Mouse (Mus musculus): Measurements from ENCODE around the gene Lrrc3. TPM values are rescaled to one million over a fixed set of nuclear protein-coding genes. Genes with fewer than 3 reads are reported as not detected.
"Not testable (repeated sequence)": the region's sequence is repeated elsewhere in the genome, so short reads cannot be mapped to it uniquely, and the experiment has no call there.

Lrrc3 gene
- polyA plus RNA-seq (2011; ENCODE audit: insufficient read depth, insufficient read length, low replicate concordance, missing spikeins): 0.70 TPM in 1 of 2 replicates, not detected in the other

GRCm38 (mm10) chr10:77902211-77902893 is at the start of gene Lrrc3:
Lrrc3 (minus strand) TSS chr10:77902536.
- Histone ChIP-seq H3K4me1 (ENCODE audit: control insufficient read depth, insufficient read depth, low read length) (no peaks in the 10 kb centered on the region), H3K27ac (ENCODE audit: control insufficient read depth, insufficient read depth, low read depth, low read length, poor library complexity) (no peak within 1 kb of the TSS), H3K4me3 (replicated peaks; ENCODE audit: control insufficient read depth, low read depth, low read length) (no peak within 1 kb of the TSS)
- WGBS: 3% methylated on average over 46 of the region's 46 CpGs
- TF ChIP-seq CTCF (IDR thresholded peaks at IDR 0.05; ENCODE audit: control insufficient read depth, insufficient read depth, low read length): no peak
- no peak for TF ChIP-seq POLR2A (IDR thresholded peaks at IDR 0.05; ENCODE audit: borderline replicate concordance, control insufficient read depth, low read depth, low read length)

- WGBS: 90% methylated on average over 8 of the region's 12 CpGs
These were observed 48.1 kb upstream of the Lrrc3 start for GRCm38 (mm10) chr10:77950468-77950867.

GRCm38 (mm10) chr10:77939685-77940084 is 37.3 kb upstream of the Lrrc3 start:
- H3K27ac ChIP-seq (ENCODE audit: control insufficient read depth, insufficient read depth, low read depth, low read length, poor library complexity): no peak overlapping the region
- no peak overlapping the region for H3K4me3 ChIP-seq (replicated peaks; ENCODE audit: control insufficient read depth, low read depth, low read length)
- TF ChIP-seq CTCF (IDR thresholded peaks at IDR 0.05; ENCODE audit: control insufficient read depth, insufficient read depth, low read length): no peak
- no peak for TF ChIP-seq POLR2A (IDR thresholded peaks at IDR 0.05; ENCODE audit: borderline replicate concordance, control insufficient read depth, low read depth, low read length)
- WGBS: 60% methylated on average over 2 of the region's 2 CpGs
- H3K4me1 ChIP-seq (ENCODE audit: control insufficient read depth, insufficient read depth, low read length): no peaks in the 10 kb centered on the region

More at GRCm38 (mm10) chr10:77950468-77950867, 48.1 kb upstream of the Lrrc3 start:
- not testable (repeated sequence) for H3K4me3 ChIP-seq (replicated peaks; ENCODE audit: control insufficient read depth, low read depth, low read length); H3K27ac ChIP-seq (ENCODE audit: control insufficient read depth, insufficient read depth, low read depth, low read length, poor library complexity); H3K4me1 ChIP-seq (ENCODE audit: control insufficient read depth, insufficient read depth, low read length)

GRCm38 (mm10) chr10:77927375-77927774 is 25.0 kb upstream of the Lrrc3 start:
- Histone ChIP-seq H3K4me1 (ENCODE audit: control insufficient read depth, insufficient read depth, low read length) (no peaks in the 10 kb centered on the region), H3K27ac (ENCODE audit: control insufficient read depth, insufficient read depth, low read depth, low read length, poor library complexity) (no peak overlapping the region), H3K4me3 (replicated peaks; ENCODE audit: control insufficient read depth, low read depth, low read length) (no peak overlapping the region)
- TF ChIP-seq CTCF (IDR thresholded peaks at IDR 0.05; ENCODE audit: control insufficient read depth, insufficient read depth, low read length) (no peak), POLR2A (IDR thresholded peaks at IDR 0.05; ENCODE audit: borderline replicate concordance, control insufficient read depth, low read depth, low read length) (no peak)
- WGBS: 80% methylated on average over 10 of the region's 10 CpGs

- TF ChIP-seq CTCF (IDR thresholded peaks at IDR 0.05; ENCODE audit: control insufficient read depth, insufficient read depth, low read length) (peak; percentile 63), POLR2A (IDR thresholded peaks at IDR 0.05; ENCODE audit: borderline replicate concordance, control insufficient read depth, low read depth, low read length) (no peak)
- WGBS: 25% methylated on average over 7 of the region's 7 CpGs
- Histone ChIP-seq H3K4me1 (ENCODE audit: control insufficient read depth, insufficient read depth, low read length) (no peaks in the 10 kb centered on the region), H3K27ac (ENCODE audit: control insufficient read depth, insufficient read depth, low read depth, low read length, poor library complexity) (no peak overlapping the region), H3K4me3 (replicated peaks; ENCODE audit: control insufficient read depth, low read depth, low read length) (no peak overlapping the region)
These were observed 23.8 kb upstream of the Lrrc3 start for GRCm38 (mm10) chr10:77926140-77926539.

GRCm38 (mm10) chr10:77922681-77923080 is 20.3 kb upstream of the Lrrc3 start:
- no peak overlapping the region for H3K27ac ChIP-seq (ENCODE audit: control insufficient read depth, insufficient read depth, low read depth, low read length, poor library complexity)
- 24% methylated on average over 4 of the region's 4 CpGs for WGBS
- no peaks in the 10 kb centered on the region for H3K4me1 ChIP-seq (ENCODE audit: control insufficient read depth, insufficient read depth, low read length)
- H3K4me3 ChIP-seq (replicated peaks; ENCODE audit: control insufficient read depth, low read depth, low read length): no peak overlapping the region
- TF ChIP-seq POLR2A (IDR thresholded peaks at IDR 0.05; ENCODE audit: borderline replicate concordance, control insufficient read depth, low read depth, low read length) (no peak), CTCF (IDR thresholded peaks at IDR 0.05; ENCODE audit: control insufficient read depth, insufficient read depth, low read length) (no peak)

- WGBS: 70% methylated on average over 5 of the region's 5 CpGs
- Histone ChIP-seq H3K4me1 (ENCODE audit: control insufficient read depth, insufficient read depth, low read length) (no peaks in the 10 kb centered on the region), H3K4me3 (replicated peaks; ENCODE audit: control insufficient read depth, low read depth, low read length) (no peak overlapping the region), H3K27ac (ENCODE audit: control insufficient read depth, insufficient read depth, low read depth, low read length, poor library complexity) (no peak overlapping the region)
- no peak for TF ChIP-seq CTCF (IDR thresholded peaks at IDR 0.05; ENCODE audit: control insufficient read depth, insufficient read depth, low read length)
- no peak for TF ChIP-seq POLR2A (IDR thresholded peaks at IDR 0.05; ENCODE audit: borderline replicate concordance, control insufficient read depth, low read depth, low read length)
These were observed 18.7 kb upstream of the Lrrc3 start for GRCm38 (mm10) chr10:77921009-77921408.

- 49% methylated on average over 8 of the region's 8 CpGs for WGBS
- H3K4me3 ChIP-seq (replicated peaks; ENCODE audit: control insufficient read depth, low read depth, low read length): no peak overlapping the region
- no peaks in the 10 kb centered on the region for H3K4me1 ChIP-seq (ENCODE audit: control insufficient read depth, insufficient read depth, low read length)
- no peak overlapping the region for H3K27ac ChIP-seq (ENCODE audit: control insufficient read depth, insufficient read depth, low read depth, low read length, poor library complexity)
- TF ChIP-seq CTCF (IDR thresholded peaks at IDR 0.05; ENCODE audit: control insufficient read depth, insufficient read depth, low read length) (peak; percentile 80), POLR2A (IDR thresholded peaks at IDR 0.05; ENCODE audit: borderline replicate concordance, control insufficient read depth, low read depth, low read length) (no peak)
These were observed 14.4 kb upstream of the Lrrc3 start for GRCm38 (mm10) chr10:77916636-77917335.
